Mouse (Mus musculus) subcutaneous adipose tissue, adult 2 months (tissue): ENCODE results near the gene Arhgef38. TPM values are rescaled to one million over a fixed set of nuclear protein-coding genes. Genes with fewer than 3 reads are reported as not detected.

Experiments used
- polyA plus RNA-seq: library from polyadenylated mRNA; depleted of rRNA; stranded (reverse); fragments of >200 nt; gene quantifications from 2 replicates; pipeline ENCODE4 v1.2.3, GENCODE M21; 2012; ENCODE audit warnings: low replicate concordance; rRNA removed

Arhgef38 gene
- 0.71 TPM in 1 of 2 replicates, not detected in the other for polyA plus RNA-seq

DNA sequence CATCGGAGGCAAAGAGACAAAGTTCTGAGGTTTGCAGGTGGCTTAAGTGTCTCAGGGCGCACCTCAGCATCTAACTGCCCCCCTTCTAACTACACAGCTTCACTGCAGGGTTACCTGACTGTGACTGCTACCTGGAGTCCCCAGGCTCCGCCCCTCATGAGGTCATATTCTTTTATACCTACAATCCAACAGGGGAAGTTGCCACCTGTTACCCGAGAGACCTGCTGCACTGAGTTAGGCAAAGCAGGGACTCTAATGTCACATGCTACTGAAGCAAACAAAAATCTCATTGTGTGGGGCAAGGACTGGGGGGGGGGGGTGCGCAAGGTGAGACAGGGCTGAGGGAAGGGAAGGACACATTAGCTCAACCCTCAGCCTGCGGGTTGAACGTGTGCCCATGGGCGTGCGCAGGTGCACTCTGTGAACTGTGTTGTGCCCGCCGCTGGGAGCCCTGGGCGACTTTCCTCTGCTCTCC is at the start of gene Arhgef38:
TSS of gene Arhgef38 (minus strand) at position 129 of the 475 bp plus-strand sequence.

GRCm38 (mm10) chr3:133091664-133092273 is 143.0 kb downstream of the Arhgef38 start, which contains the start of the genes Ints12 and Gstcd:
TSS of gene Ints12 (plus strand) at chr3:133091840.
TSS of gene Gstcd (minus strand) at chr3:133092033.

Other genes with a start within 250 kb of the Arhgef38 start
- 7.4 and 9.7 TPM in 2 replicates for gene Ints12, start 143.1 kb downstream of the Arhgef38 start, polyA plus RNA-seq
- gene Gstcd, start 142.9 kb downstream of the Arhgef38 start, polyA plus RNA-seq = 2.2 and 5.6 TPM in 2 replicates
- 26.6 and 38.1 TPM in 2 replicates for gene Ppa2, start 75.2 kb upstream of the Arhgef38 start, polyA plus RNA-seq